Comparison of ENCODE assay signal across 8 mouse cellular contexts in the genomic region with DNA sequence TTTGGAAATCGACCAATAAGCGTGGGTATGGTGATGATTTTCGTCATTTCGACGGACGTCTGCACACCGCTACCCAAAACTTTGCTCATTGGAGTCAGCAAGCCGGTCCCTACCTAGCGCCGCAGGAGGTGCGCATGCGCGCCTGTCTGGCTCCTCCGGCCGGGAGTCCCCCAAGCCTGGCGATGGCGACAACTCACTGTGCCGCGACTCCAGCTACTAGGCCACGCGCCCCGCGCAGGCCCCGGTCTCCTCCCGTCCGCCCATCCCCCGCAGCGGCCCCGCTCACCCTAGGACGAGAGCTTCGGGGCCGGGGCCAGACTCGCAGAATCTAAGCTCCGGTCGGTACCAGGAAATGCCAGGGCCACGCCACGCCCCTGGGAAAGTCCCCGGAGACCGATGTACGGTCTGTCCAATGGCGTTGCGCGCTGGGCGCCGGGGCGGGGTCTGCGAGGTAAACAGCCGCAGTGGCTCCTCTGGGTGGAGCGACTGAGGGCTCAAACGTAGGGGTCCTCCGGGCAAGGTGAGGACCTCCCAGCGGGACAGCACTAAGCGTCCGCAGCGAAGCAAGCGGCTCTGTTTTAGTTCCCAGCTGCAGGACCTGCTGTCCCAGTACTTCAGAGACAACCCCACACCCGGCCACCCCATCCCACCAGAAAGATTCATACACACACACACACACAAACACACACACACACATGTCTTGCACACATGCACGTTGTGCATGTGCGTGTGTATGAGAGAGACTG. TPM values are rescaled to one million over a fixed set of nuclear protein-coding genes. Genes with fewer than 3 reads are reported as not detected.
DNase-seq lines count a peak whose midpoint lies in the region; ATAC-seq lines count a peak whose summit lies in the region.

No protein-coding gene starts in this region.

- H3K36me3 ChIP-seq in megakaryocyte, embryonic 14.5 days (replicated peaks; ENCODE audit: low read length): peaks cover 57% of the 10 kb centered on the region

- no peaks in the 10 kb centered on the region for H3K9me3 ChIP-seq in megakaryocyte, embryonic 14.5 days

- peak overlapping the region; percentile 94 for H3K4me3 ChIP-seq in megakaryocyte, embryonic 14.5 days (replicated peaks)

- peak; percentile 98 for DNase-seq in ZHBTc4 (ENCODE audit: low read depth, low spot score)
- DNase-seq in gastrocnemius, adult 8-10 months (ENCODE audit: low spot score in 2 of 2): peak; percentile 99
- peak; percentile 73 for DNase-seq in hindlimb bud, embryonic 11.5 days (ENCODE audit: extremely low spot score, low read depth, low spot score)
- DNase-seq in left cerebral cortex, adult 8-10 months (ENCODE audit: low spot score in 2 of 2): peak; percentile 98 to 99
- peak; percentile 98 for DNase-seq in right cerebral cortex, postnatal 10 days (ENCODE audit: low spot score in 2 of 2)
- peak; percentile 97 for DNase-seq in urinary bladder, postnatal 25 days (ENCODE audit: low spot score)

- H3K27me3 ChIP-seq in megakaryocyte, embryonic 14.5 days (replicated peaks): no peaks in the 10 kb centered on the region

- peaks cover 92% of the 10 kb centered on the region for H3K4me1 ChIP-seq in megakaryocyte, embryonic 14.5 days

- ATAC-seq in common myeloid progenitor, adult 5-6 weeks (replicated peaks; ENCODE audit: low read depth, poor library complexity, severe bottlenecking): peak; percentile 86

RNA-seq across cellular contexts. Expression of gene Tnip1, which starts 6.8 kb away (rescaled TPM):
- total RNA-seq in common myeloid progenitor, adult 5-6 weeks (2017): 14.9 and 20.2 TPM in 2 replicates
- 10 to 100 TPM; 33.2 to 42.3 (median 37.1) TPM for total RNA-seq in gastrocnemius, adult 8-10 months (2022)
- 10 to 100 TPM; 33.0 to 36.3 (median 34.9) TPM for total RNA-seq in left cerebral cortex, adult 8-10 months (2022)
- 69.0 and 80.2 TPM in 2 replicates for polyA plus RNA-seq in megakaryocyte, embryonic 14.5 days (2012; ENCODE audit: insufficient read depth, low replicate concordance)

RNA-seq across cellular contexts. Expression of gene Gpx3, which starts 53.7 kb away (rescaled TPM):
- 0.23 and 0.29 TPM in 2 replicates for total RNA-seq in common myeloid progenitor, adult 5-6 weeks (2017)
- total RNA-seq in gastrocnemius, adult 8-10 months (2022): 100 to 1,000 TPM in 2 of 4 experiments, 10 to 100 TPM in 2; 56.1 to 401 (median 118) TPM
- total RNA-seq in left cerebral cortex, adult 8-10 months (2022): 10 to 100 TPM in 2 of 4 experiments, 1 to 10 TPM in 2; 7.5 to 12.5 (median 10.4) TPM
- polyA plus RNA-seq in megakaryocyte, embryonic 14.5 days (2012; ENCODE audit: insufficient read depth, low replicate concordance): 21.7 and 34.2 TPM in 2 replicates

Comparison
In these comparisons a context has a peak if more than half of its experiments do, and no peak if none do; other contexts are left out.
1. Peak in every context shown above with its lines: DNase-seq, ATAC-seq and H3K4me3 ChIP-seq.
2. RNA of gene Gpx3, which starts 53.7 kb away (total RNA-seq): 56.1 to 401 TPM in gastrocnemius, adult 8-10 months; 7.5 to 12.5 TPM in left cerebral cortex, adult 8-10 months and 0.23 to 0.29 TPM in common myeloid progenitor, adult 5-6 weeks; every median in the first group is over 4 times any median in the second.